Mouse (Mus musculus) thymus, postnatal 4 days (tissue): ENCODE data around the gene Ubqln3.

Source experiments
- DNase-seq: peaks from one replicate; pipeline ENCODE4 v3.0.0; 2021

Gene Ubqln3

DNA sequence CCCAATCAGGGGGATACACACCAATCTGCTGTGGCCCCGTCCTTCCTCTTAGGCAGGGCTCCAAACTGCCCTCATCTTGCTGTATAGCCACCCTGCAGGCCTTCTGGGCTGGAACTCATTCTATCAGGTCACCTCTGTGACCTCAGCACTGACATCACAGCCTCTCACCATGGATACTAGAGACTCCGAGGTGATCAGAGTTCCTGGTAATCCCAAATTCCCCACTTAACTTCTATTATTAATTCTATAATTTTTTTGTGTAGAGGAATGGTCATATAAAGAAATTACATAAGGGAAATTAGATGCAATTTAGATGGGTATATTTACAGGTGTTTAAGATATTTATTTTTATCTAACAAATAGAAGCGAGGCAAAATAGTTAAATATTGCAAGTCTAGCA lies at the start of gene Ubqln3:
Gene Ubqln3 (minus strand): TSS at position 101 of the 400 bp plus-strand sequence.
- DNase-seq: no peak

DNA sequence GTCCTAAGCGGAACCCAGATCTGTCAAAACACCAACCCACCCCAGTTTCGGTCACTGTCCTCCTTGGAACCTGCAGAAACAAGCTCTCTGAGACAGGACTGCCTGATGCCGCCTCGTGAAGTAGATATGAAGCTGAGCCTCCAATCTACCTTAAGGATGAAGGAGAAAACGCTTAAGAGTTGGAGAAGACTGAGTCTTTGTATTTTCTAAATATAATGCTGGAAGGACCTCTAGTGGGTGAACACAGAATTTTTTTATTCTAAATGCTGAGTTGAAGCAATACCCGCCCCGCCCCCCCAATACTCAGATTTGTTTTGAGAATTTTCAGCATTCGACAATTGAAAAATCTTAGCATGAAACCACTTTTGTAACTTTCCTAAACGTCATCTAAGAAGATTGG lies 48.2 kb upstream of the Ubqln3 start:
- DNase-seq: no peak

DNA sequence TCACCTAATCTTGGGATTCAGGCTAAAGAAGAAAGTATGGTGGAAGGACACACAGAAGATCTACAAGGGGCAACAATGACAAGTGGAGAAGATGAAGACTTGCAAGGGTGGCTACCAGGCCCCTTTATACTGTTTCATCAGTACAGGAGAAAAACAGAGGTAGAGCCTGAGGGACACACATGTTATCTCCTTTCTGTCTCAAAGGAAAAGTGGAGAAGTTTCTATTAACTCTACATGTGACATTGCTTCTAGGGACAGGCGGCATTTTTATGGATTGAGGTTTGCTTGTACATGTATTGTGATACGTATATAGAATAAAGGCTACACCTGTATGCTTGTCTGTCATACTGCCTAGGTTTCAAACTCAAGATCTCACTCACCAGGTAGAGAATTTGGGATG lies 40.2 kb upstream of the Ubqln3 start, which contains the start of gene Olfr648:
Gene Olfr648 (minus strand): TSS at position 101 of the 400 bp plus-strand sequence.
- DNase-seq: no peak

DNA sequence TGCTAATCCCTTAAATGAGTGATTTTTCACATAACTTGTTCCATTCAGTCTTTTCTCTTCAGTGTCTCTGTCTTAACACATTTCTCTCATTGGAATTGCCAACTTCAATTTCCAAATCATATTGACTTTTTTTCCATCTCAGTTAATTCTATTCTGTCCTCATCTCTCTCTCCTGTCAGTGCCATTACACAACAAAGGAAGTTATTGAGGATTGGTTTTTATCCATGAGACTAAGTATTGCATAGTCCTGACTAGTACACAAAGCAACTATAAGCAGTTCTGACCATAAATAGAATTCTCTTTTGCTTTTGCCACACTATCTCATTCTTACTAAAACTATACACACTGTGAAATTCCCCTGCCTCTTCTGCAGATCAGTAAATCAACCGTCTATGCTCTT lies 36.0 kb upstream of the Ubqln3 start:
- no peak for DNase-seq

DNA sequence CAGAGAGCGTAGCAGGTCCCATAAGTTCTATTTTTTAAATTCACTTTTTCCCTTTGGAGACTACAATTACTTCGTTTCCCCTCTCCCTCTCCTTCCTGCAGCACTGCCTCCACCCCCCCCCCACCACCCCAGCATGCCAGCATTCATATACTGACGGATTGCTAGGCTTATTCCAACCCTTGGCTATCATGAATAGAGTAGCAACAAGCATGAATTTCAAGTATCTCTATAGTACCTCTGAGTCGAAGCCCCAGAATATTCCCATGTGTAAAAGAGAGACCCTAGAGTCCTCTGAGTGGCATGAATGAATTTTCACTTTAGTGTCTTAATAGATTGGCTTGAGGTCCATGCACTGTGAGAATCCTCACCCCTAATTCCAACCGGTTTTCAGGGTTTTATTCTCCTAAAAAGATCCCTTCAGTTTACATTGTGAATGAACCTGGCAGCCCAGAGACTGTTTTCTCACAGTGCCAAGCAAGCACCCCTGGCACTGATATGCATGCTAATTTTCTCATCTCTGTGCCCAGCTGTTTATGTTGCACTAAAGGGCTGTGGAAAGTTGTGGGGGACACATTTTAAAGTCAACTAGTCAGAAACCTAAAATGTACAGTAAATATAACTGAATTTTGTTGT lies 35.5 kb upstream of the Ubqln3 start:
- DNase-seq: no peak

DNA sequence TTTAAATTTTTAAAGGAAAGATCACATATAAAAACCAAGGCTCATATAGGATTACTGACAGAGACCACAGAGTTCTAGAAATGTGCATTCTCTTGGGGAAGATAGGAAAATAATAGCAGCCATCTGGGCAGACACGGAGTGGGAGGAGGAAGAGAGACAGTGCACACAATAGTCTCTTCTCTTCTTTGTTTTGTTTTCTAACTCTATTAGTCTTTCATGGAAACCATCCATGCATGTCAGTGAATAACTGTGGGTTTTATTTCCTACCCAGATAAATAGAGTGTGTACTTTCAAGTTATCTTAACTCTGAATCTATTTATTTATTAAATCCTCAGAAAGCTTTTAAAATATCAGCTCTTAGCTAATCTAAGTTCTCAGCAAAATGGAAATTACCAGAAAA lies 32.0 kb upstream of the Ubqln3 start:
- DNase-seq: no peak

DNA sequence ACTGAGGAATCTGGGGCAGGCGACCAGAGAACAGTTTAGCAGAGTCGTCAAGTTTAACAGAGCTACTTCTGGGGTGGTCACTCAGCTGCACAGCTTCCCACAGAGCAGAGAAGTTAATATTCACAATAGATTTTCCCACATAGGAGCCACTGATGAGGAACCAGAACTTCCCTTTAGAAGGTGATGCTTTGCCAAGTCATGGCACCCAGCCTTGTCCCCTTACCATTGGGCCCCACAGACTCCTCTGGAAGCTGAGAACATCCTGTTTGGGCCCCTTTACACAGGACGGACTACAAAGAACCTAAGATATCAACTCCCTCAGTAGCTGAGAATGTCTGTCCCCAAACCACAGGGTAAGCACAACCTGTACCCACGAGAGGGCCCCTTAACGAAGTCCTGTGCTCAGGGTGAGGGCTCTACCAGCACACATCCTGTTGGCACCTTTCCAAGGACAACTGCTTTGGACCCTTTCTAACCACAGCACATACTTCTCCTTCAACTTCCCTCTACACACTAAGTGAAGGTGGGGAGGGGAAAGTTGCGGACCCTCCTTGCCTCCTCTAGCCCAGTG lies 26.6 kb upstream of the Ubqln3 start:
- peak; percentile 21 for DNase-seq

DNA sequence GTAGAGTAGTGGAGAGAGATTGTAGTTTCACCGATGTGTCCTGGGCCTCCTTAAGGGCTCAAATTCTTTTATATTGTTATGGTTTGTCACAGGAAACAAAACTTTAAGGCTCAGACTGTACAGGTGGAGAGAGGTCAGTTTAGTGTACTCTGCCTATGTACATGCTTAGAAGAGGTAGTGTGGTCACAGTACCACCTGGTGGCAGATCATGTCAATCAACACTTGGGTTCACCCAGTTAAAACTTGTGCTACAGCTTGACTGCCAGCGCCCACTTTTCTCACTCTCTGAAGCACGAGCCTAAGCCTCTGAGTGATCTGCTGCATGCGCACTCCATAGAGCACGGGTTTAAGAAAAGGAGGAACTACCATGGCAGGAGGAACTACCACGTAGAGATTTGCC lies 24.0 kb upstream of the Ubqln3 start:
- DNase-seq: peak; percentile 44

DNA sequence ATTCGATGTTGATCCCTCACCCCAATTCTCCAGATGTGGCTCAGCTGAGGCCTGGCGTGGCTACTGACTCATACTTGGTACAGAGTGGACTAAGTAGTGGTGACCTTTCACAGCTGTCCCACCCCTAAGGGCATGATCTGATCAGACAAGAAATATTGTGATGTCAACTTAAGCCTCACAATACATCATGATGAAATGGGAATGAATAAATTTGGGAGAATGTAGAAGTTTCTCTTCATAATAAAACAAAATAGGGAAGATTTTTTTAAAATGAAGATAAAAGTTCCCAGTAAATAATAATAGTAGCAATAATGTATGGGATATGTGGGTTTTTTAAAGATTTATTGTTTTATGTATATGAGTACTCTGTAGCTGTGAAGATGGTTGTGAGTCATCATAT lies 7.4 kb upstream of the Ubqln3 start, which contains the start of gene Ubqlnl:
Gene Ubqlnl (minus strand): TSS at position 101 of the 400 bp plus-strand sequence.
- DNase-seq: no peak

DNA sequence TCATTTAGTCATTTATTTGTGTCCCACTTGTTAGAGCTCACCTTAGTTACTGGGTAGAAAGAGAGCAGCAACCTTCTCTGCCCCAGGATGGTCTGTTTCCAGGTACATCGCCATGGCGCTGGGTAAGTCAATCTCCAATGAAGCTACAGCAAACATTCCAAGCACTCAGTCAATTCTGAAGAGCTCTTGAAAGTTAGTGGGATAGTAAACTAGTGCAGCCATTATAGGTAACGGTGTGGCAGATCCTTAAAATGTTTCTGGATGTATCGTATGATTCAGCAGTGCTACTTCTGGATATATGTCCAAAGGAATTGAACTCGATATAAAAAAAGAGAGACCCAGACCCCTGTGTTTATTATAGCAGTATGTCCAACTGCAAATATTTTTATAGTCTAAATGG lies 5.8 kb downstream of the Ubqln3 start, which contains the start of gene Olfr643:
Gene Olfr643 (minus strand): TSS at position 101 of the 400 bp plus-strand sequence.
- no peak for DNase-seq

DNA sequence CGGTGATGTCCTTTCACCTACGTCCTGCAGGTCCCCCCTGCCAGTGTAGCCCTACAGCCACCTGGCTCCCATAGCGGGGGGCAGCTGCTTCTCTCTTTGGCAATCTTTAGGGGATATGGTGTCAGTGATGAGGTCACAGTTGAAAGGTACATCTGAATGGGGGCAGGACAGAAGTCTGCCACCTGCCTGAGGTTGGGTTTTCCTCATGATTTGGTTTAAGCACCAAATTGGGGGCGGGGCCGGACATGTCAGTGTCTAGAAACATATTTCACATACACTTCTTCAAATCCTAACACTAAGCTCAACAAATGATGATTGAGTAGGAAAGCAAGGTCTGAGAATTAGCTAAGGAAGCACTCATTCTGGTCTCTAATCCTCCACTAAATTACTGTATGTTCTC lies 13.4 kb downstream of the Ubqln3 start, which contains the start of gene Ubqln5:
Gene Ubqln5 (minus strand): TSS at position 101 of the 400 bp plus-strand sequence.
- peak; percentile 17 for DNase-seq

DNA sequence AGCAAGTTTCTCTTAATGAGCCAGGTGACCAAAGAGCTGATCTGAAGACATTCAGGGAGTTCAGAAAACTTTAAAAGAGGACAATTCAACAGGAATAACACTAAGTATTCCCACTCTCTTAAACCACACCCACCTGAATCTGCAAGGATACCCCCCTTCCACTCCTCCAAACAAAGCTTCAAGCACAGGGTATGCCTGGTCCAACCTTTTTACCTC lies 38.4 kb downstream of the Ubqln3 start, which contains the start of gene Olfr646:
Gene Olfr646 (plus strand): TSS at position 117 of the 216 bp plus-strand sequence.
- DNase-seq: no peak

DNA sequence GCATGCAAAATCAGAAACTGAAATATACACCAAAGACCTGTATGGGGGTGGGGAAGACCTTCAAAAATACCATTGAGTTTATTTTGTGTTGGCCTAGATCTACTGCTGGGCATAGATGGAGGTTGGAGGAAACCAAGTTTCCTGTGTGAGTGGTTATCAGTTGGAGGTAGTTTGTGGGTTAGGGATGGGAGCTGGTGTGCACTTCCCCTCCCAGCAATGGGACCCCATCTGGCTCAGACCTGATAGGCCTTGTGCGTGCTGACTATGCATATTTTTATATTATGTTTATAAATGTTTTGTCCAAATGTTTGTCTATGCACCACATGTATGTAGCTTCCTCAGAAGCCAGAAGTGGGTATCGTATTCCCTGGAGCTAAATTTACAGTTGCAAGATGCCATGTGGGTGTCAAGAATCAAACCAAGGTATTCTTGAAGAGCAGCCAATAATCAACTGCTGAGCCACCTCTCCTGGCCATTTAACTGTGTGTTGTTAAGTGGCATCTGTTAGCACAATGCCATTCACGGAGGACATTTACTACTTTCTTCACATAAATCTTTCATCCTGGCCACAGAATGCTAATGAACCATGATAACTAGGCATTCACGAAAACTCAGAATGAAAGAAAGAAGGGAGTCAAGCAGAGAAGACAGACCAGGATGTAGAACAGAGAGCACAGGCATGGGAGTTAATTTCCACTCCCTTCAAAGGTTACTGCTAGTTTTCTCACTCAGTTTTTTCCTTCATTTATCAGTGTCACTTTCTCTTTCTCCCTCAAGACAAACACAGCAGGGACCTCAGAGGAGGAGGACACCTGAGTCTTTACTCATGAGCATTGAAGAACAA lies 38.9 kb downstream of the Ubqln3 start:
- no peak for DNase-seq
